Mouse (Mus musculus) thymus, adult 2 months (tissue): ENCODE results near the gene Kansl3. TPM values are rescaled to one million over a fixed set of nuclear protein-coding genes. Genes with fewer than 3 reads are reported as not detected.

Source experiments
- DNase-seq: peaks from one replicate; pipeline ENCODE4 v3.0.0; 2021
- H3K27ac ChIP-seq: fragments of 200-500 bp; 2 replicates; pipeline ENCODE4 v1.5.1; 2012; ENCODE audit warnings: low read length, control low read depth; ENCODE audit not compliant: control insufficient read depth, insufficient read depth
- H3K27me3 ChIP-seq: fragments of 200-500 bp; 2 replicates; pipeline ENCODE4 v1.6.1; 2012; ENCODE audit warnings: mild to moderate bottlenecking, low read length, moderate library complexity, mixed read lengths; ENCODE audit not compliant: control insufficient read depth, insufficient read depth
- H3K36me3 ChIP-seq: fragments of 200-500 bp; 2 replicates; pipeline ENCODE4 v1.6.1; 2012; ENCODE audit warnings: mild to moderate bottlenecking, low read length, moderate library complexity; ENCODE audit not compliant: control insufficient read depth, insufficient read depth
- H3K4me1 ChIP-seq: fragments of 200-500 bp; replicated peaks from 2 replicates; pipeline ENCODE4 v1.6.1; 2012; ENCODE audit warnings: low read length; ENCODE audit not compliant: control insufficient read depth, insufficient read depth
- H3K4me3 ChIP-seq: fragments of 200-500 bp; 2 replicates; pipeline ENCODE4 v1.5.1; 2012; ENCODE audit warnings: mild to moderate bottlenecking, low read length, control low read depth, moderate library complexity; ENCODE audit not compliant: control insufficient read depth, insufficient read depth
- CTCF ChIP-seq: fragments of 200-500 bp; IDR thresholded peaks from 2 replicates; pipeline ENCODE4 v1.5.1; 2012; ENCODE audit warnings: mild to moderate bottlenecking, control low read depth, low read length, moderate library complexity, borderline replicate concordance; ENCODE audit not compliant: control insufficient read depth, poor library complexity, insufficient read depth; ENCODE audit errors: extremely low read depth
- POLR2A ChIP-seq: fragments of 200-500 bp; IDR thresholded peaks from 2 replicates; pipeline ENCODE4 v1.6.1; 2012; ENCODE audit warnings: mild to moderate bottlenecking, low read length, control low read depth, moderate library complexity; ENCODE audit not compliant: control insufficient read depth, poor library complexity, insufficient read depth; ENCODE audit errors: extremely low read depth
- WGBS: fragments of 180-500 bp; shearing (Covaris S2); methylation state at CpG from one replicate; pipeline ENCODE4 v1.1.7; 2018; 5-methylcytosine and 5-hydroxymethylcytosine counted together
- polyA plus RNA-seq: library from polyadenylated mRNA; depleted of rRNA; stranded (reverse); fragments of >200 nt; gene quantifications from 2 replicates; pipeline ENCODE4 v1.2.3, GENCODE M21; 2012

Kansl3 gene
- polyA plus RNA-seq, 1 experiment, result 103 TPM

GRCm38 (mm10) chr1:36323746-36324448 lies 45.1 kb downstream of the Kansl3 start:
- no peak for TF ChIP-seq POLR2A
- TF ChIP-seq CTCF, result peak; percentile 11; the same call in 1 of the 2 replicates

GRCm38 (mm10) chr1:36323076-36323475 lies 45.9 kb downstream of the Kansl3 start:
- Histone ChIP-seq H3K36me3 (peaks cover 15% of the 10 kb centered on the region; the same call in 1 of the 2 replicates), H3K27ac (no peak overlapping the region), H3K4me3 (no peak overlapping the region), H3K4me1 (no peaks in the 10 kb centered on the region), H3K27me3 (no peaks in the 10 kb centered on the region)
- no peak for DNase-seq
- no peak for TF ChIP-seq CTCF
- TF ChIP-seq POLR2A, result no peak
- WGBS, result 89% methylated on average over 9 of the region's 9 CpGs

More at GRCm38 (mm10) chr1:36323746-36324448, 45.1 kb downstream of the Kansl3 start:
- 47% methylated on average over 8 of the region's 8 CpGs for WGBS
- H3K27ac ChIP-seq, result no peak overlapping the region
- H3K27me3 ChIP-seq, result no peaks in the 10 kb centered on the region
- no peaks in the 10 kb centered on the region for H3K4me1 ChIP-seq
- H3K36me3 ChIP-seq, result peaks cover 13% of the 10 kb centered on the region; the same call in 1 of the 2 replicates
- no peak overlapping the region for H3K4me3 ChIP-seq
- peak; percentile 33 for DNase-seq

- Histone ChIP-seq H3K36me3 (peaks cover 18% of the 10 kb centered on the region; the same call in 1 of the 2 replicates), H3K27me3 (no peaks in the 10 kb centered on the region)
- DNase-seq, result peak; percentile 31
Measured at GRCm38 (mm10) chr1:36321829-36322573, 47.0 kb downstream of the Kansl3 start.

GRCm38 (mm10) chr1:36321164-36321563 lies 47.8 kb downstream of the Kansl3 start:
- H3K27me3 ChIP-seq, result no peaks in the 10 kb centered on the region
- H3K27ac ChIP-seq, result no peak overlapping the region
- 96% methylated on average over 2 of the region's 2 CpGs for WGBS
- peaks cover 18% of the 10 kb centered on the region; the same call in 1 of the 2 replicates for H3K36me3 ChIP-seq
- H3K4me1 ChIP-seq, result no peaks in the 10 kb centered on the region
- no peak for DNase-seq
- no peak overlapping the region for H3K4me3 ChIP-seq
- TF ChIP-seq POLR2A, result no peak
- TF ChIP-seq CTCF, result no peak

More at GRCm38 (mm10) chr1:36321829-36322573, 47.0 kb downstream of the Kansl3 start:
- H3K4me1 ChIP-seq, result no peaks in the 10 kb centered on the region
- H3K27ac ChIP-seq, result no peak overlapping the region
- no peak overlapping the region for H3K4me3 ChIP-seq
- WGBS, result 89% methylated on average over 11 of the region's 11 CpGs
- TF ChIP-seq POLR2A, result no peak
- no peak for TF ChIP-seq CTCF

GRCm38 (mm10) chr1:36315776-36316100 lies 53.2 kb downstream of the Kansl3 start:
- Histone ChIP-seq H3K27ac (no peak overlapping the region), H3K27me3 (no peaks in the 10 kb centered on the region), H3K36me3 (peaks cover 18% of the 10 kb centered on the region; the same call in 1 of the 2 replicates), H3K4me3 (no peak overlapping the region), H3K4me1 (no peaks in the 10 kb centered on the region)
- WGBS, result 90% methylated on average over 2 of the region's 2 CpGs
- TF ChIP-seq POLR2A (no peak), CTCF (no peak)
- DNase-seq, result no peak

- 91% methylated on average over 11 of the region's 11 CpGs for WGBS
- DNase-seq, result no peak
- H3K36me3 ChIP-seq, result peaks cover 17% of the 10 kb centered on the region; the same call in 1 of the 2 replicates
- H3K4me3 ChIP-seq, result no peak overlapping the region
- H3K4me1 ChIP-seq, result peaks cover 1% of the 10 kb centered on the region; the same call in 1 of the 2 replicates
- no peak overlapping the region for H3K27ac ChIP-seq
- no peaks in the 10 kb centered on the region for H3K27me3 ChIP-seq
- no peak for TF ChIP-seq POLR2A
- no peak for TF ChIP-seq CTCF
Measured at GRCm38 (mm10) chr1:36314959-36315775, 53.8 kb downstream of the Kansl3 start.

GRCm38 (mm10) chr1:36309498-36309901 lies 59.5 kb downstream of the Kansl3 start:
- Histone ChIP-seq H3K4me3 (peak overlapping the region; percentile 33), H3K27me3 (no peaks in the 10 kb centered on the region), H3K4me1 (peaks cover 20% of the 10 kb centered on the region), H3K27ac (peak overlapping the region; percentile 24; the same call in 1 of the 2 replicates), H3K36me3 (no peaks in the 10 kb centered on the region)
- TF ChIP-seq CTCF (no peak), POLR2A (no peak)
- peak; percentile 33 for DNase-seq
- WGBS, result 0% methylated on average over 3 of the region's 3 CpGs
